Mouse (Mus musculus): ENCODE measurements around the gene Tmem11.

- TF ChIP-seq CTCF (IDR thresholded peaks at IDR 0.05; ENCODE audit: extremely low read depth, insufficient read depth, low read length) (no peak), POLR2A (IDR thresholded peaks at IDR 0.05; ENCODE audit: extremely low read depth, insufficient read depth, low read length) (no peak)
Measured at GRCm38 (mm10) chr11:60922964-60923363, 43.9 kb upstream of the Tmem11 start.

All from cortical plate, adult 2 months (tissue).